Comparison of ENCODE assay signal across 28 mouse cellular contexts in genomic region chr6:7832564-7833175, GRCm38 (mm10). TPM values are rescaled to one million over a fixed set of nuclear protein-coding genes. Genes with fewer than 3 reads are reported as not detected.
DNase-seq lines count a peak whose midpoint lies in the region; ATAC-seq and TF ChIP-seq lines count a peak whose summit lies in the region.
"Had no signal": no experiment of that assay in that cellular context is flagged by ENCODE, and none has a peak within 500 bp of the region (broad histone marks: within the 10 kb centered on the region; RNA-seq: fewer than 3 reads in every experiment).

No protein-coding gene starts in this region.

- ATAC-seq in forebrain, embryonic 14.5 days, result no peak
- ATAC-seq in forebrain, postnatal 0 days, result no peak
- peak; percentile 44; the same call in 1 of the 2 replicates for ATAC-seq in neural tube, embryonic 14.5 days (ENCODE audit: low read depth)
- ATAC-seq in limb, embryonic 11.5 days (ENCODE audit: insufficient number of reproducible peaks, low FRiP score, low TSS enrichment, low read depth), result peak; percentile 60
- ATAC-seq in liver, postnatal 0 days, result no peak
- ATAC-seq: activated CD4-positive, CD25-positive, alpha-beta regulatory T cell, adult 4 months; forebrain, embryonic 16.5 days; hindbrain, postnatal 0 days had no signal

- TF ChIP-seq CTCF in forebrain, postnatal 0 days (IDR thresholded peaks at IDR 0.05; ENCODE audit: low read depth), result no peak
- no peak for TF ChIP-seq CTCF in liver, postnatal 0 days (IDR thresholded peaks at IDR 0.05; ENCODE audit: low read depth)

- DNase-seq in forebrain, embryonic 14.5 days (ENCODE audit: low spot score), result peak; percentile 11
- no peak for DNase-seq in forebrain, postnatal 0 days
- DNase-seq in neural tube, embryonic 10.5 days (ENCODE audit: extremely low spot score, low spot score), result no peak
- peak; percentile 58 for DNase-seq in limb, embryonic 11.5 days (ENCODE audit: low spot score)
- DNase-seq in spleen, postnatal 10 days (ENCODE audit: low spot score in 2 of 2), result no peak
- no peak for DNase-seq in liver, postnatal 0 days
- DNase-seq: adrenal gland, postnatal 10 days; adrenal gland, postnatal 36 days; cerebellum, adult 11 months; cerebellum, adult 2 months; cerebellum, adult 9-11 months; cerebellum, postnatal 25 days; embryo, embryonic 11 days; gastrocnemius, postnatal 25 days; heart, adult 18-20 months; heart, postnatal 10 days; heart, postnatal 4 days had no signal

- H3K9ac ChIP-seq in forebrain, embryonic 14.5 days (ENCODE audit: low read length), result no peak overlapping the region
- H3K9ac ChIP-seq in forebrain, postnatal 0 days, result no peak overlapping the region
- H3K9ac ChIP-seq in neural tube, embryonic 14.5 days (replicated peaks; ENCODE audit: low read depth, low read length), result no peak overlapping the region
- H3K9ac ChIP-seq in limb, embryonic 11.5 days (ENCODE audit: low read length), result no peak overlapping the region
- H3K9ac ChIP-seq in liver, postnatal 0 days (replicated peaks), result no peak overlapping the region
- H3K9ac ChIP-seq: embryonic facial prominence, embryonic 13.5 days; forebrain, embryonic 12.5 days; heart, embryonic 12.5 days; heart, embryonic 15.5 days; hindbrain, embryonic 14.5 days had no signal

- WGBS in forebrain, embryonic 14.5 days, result 25% methylated on average over 6 of the region's 6 CpGs
- 23% methylated on average over 6 of the region's 6 CpGs for WGBS in forebrain, postnatal 0 days
- 37% methylated on average over 6 of the region's 6 CpGs for WGBS in neural tube, embryonic 14.5 days
- 21% methylated on average over 6 of the region's 6 CpGs for WGBS in limb, embryonic 11.5 days
- 76% methylated on average over 6 of the region's 6 CpGs for WGBS in liver, postnatal 0 days (ENCODE audit: insufficient replicate concordance)

- TF ChIP-seq EP300 in liver, postnatal 0 days (IDR thresholded peaks at IDR 0.05; ENCODE audit: low read depth), result no peak

- H3K4me3 ChIP-seq in forebrain, embryonic 14.5 days (ENCODE audit: low read depth, low read length), result no peak overlapping the region
- H3K4me3 ChIP-seq in forebrain, postnatal 0 days (ENCODE audit: low read depth, low read length), result no peak overlapping the region
- no peak overlapping the region for H3K4me3 ChIP-seq in neural tube, embryonic 14.5 days (ENCODE audit: low read depth, low read length)
- H3K4me3 ChIP-seq in limb, embryonic 11.5 days (ENCODE audit: low read depth, low read length), result no peak overlapping the region
- H3K4me3 ChIP-seq in liver, postnatal 0 days (ENCODE audit: low read depth, low read length), result no peak overlapping the region
- H3K4me3 ChIP-seq: embryonic facial prominence, embryonic 10.5 days; embryonic facial prominence, embryonic 13.5 days; erythroblast, embryonic 14.5 days; forebrain, embryonic 12.5 days; heart, embryonic 12.5 days; heart, embryonic 15.5 days had no signal

- no peak overlapping the region for H3K27ac ChIP-seq in forebrain, embryonic 14.5 days (ENCODE audit: low read depth, low read length)
- H3K27ac ChIP-seq in forebrain, postnatal 0 days (ENCODE audit: low read depth, low read length), result no peak overlapping the region
- no peak overlapping the region for H3K27ac ChIP-seq in neural tube, embryonic 14.5 days (ENCODE audit: low read depth, low read length)
- H3K27ac ChIP-seq in limb, embryonic 11.5 days (replicated peaks; ENCODE audit: low read depth, low read length), result no peak overlapping the region
- H3K27ac ChIP-seq in liver, postnatal 0 days (ENCODE audit: low read depth), result no peak overlapping the region
- H3K27ac ChIP-seq: embryonic facial prominence, embryonic 10.5 days; embryonic facial prominence, embryonic 13.5 days; forebrain, embryonic 12.5 days; heart, embryonic 15.5 days; hindbrain, embryonic 14.5 days; hindbrain, postnatal 0 days had no signal

- no peak overlapping the region for H3K4me2 ChIP-seq in forebrain, embryonic 14.5 days (ENCODE audit: low read length)
- H3K4me2 ChIP-seq in forebrain, postnatal 0 days (ENCODE audit: low read depth), result no peak overlapping the region
- no peak overlapping the region for H3K4me2 ChIP-seq in neural tube, embryonic 14.5 days (ENCODE audit: low read depth, low read length)
- H3K4me2 ChIP-seq in limb, embryonic 11.5 days (ENCODE audit: low read depth, severe bottlenecking), result peak overlapping the region; percentile 12; the same call in 1 of the 2 replicates
- H3K4me2 ChIP-seq in liver, postnatal 0 days (ENCODE audit: low read depth, low read length), result no peak overlapping the region
- H3K4me2 ChIP-seq: embryonic facial prominence, embryonic 13.5 days; forebrain, embryonic 12.5 days; heart, embryonic 12.5 days; heart, embryonic 15.5 days; hindbrain, embryonic 14.5 days had no signal

- H3K4me1 ChIP-seq in forebrain, embryonic 14.5 days (ENCODE audit: control insufficient read depth, insufficient read depth, low read length), result no peaks in the 10 kb centered on the region
- no peaks in the 10 kb centered on the region for H3K4me1 ChIP-seq in forebrain, postnatal 0 days (ENCODE audit: insufficient read depth)
- H3K4me1 ChIP-seq in neural tube, embryonic 14.5 days (ENCODE audit: control insufficient read depth, insufficient read depth, low read length), result no peaks in the 10 kb centered on the region
- H3K4me1 ChIP-seq in limb, embryonic 11.5 days (ENCODE audit: control insufficient read depth, insufficient read depth, low read length), result peaks cover 9% of the 10 kb centered on the region; the same call in 1 of the 2 replicates
- H3K4me1 ChIP-seq in liver, postnatal 0 days (ENCODE audit: insufficient read depth), result no peaks in the 10 kb centered on the region
- H3K4me1 ChIP-seq: embryonic facial prominence, embryonic 13.5 days; heart, embryonic 12.5 days; heart, embryonic 15.5 days had no signal

- H3K36me3 ChIP-seq in forebrain, embryonic 14.5 days (ENCODE audit: control insufficient read depth, insufficient read depth, low read length), result no peaks in the 10 kb centered on the region
- no peaks in the 10 kb centered on the region for H3K36me3 ChIP-seq in forebrain, postnatal 0 days (ENCODE audit: insufficient read depth)
- H3K36me3 ChIP-seq in neural tube, embryonic 14.5 days (ENCODE audit: control insufficient read depth, insufficient read depth, low read length), result no peaks in the 10 kb centered on the region
- no peaks in the 10 kb centered on the region for H3K36me3 ChIP-seq in limb, embryonic 11.5 days (ENCODE audit: control insufficient read depth, insufficient read depth, low read length)
- no peaks in the 10 kb centered on the region for H3K36me3 ChIP-seq in liver, postnatal 0 days (replicated peaks; ENCODE audit: insufficient read depth, low read length)
- H3K36me3 ChIP-seq: embryonic facial prominence, embryonic 10.5 days; embryonic facial prominence, embryonic 13.5 days; forebrain, embryonic 12.5 days; heart, embryonic 12.5 days; heart, embryonic 15.5 days had no signal

- no peaks in the 10 kb centered on the region for H3K9me3 ChIP-seq in forebrain, embryonic 14.5 days (replicated peaks; ENCODE audit: control insufficient read depth, low read length)
- no peaks in the 10 kb centered on the region for H3K9me3 ChIP-seq in forebrain, postnatal 0 days (ENCODE audit: low read length)
- H3K9me3 ChIP-seq in neural tube, embryonic 14.5 days (ENCODE audit: control insufficient read depth, low read length), result no peaks in the 10 kb centered on the region
- no peaks in the 10 kb centered on the region for H3K9me3 ChIP-seq in limb, embryonic 11.5 days (ENCODE audit: control insufficient read depth, low read length)
- H3K9me3 ChIP-seq in liver, postnatal 0 days (ENCODE audit: low read length), result no peaks in the 10 kb centered on the region
- H3K9me3 ChIP-seq: embryonic facial prominence, embryonic 10.5 days; embryonic facial prominence, embryonic 13.5 days; forebrain, embryonic 12.5 days; heart, embryonic 15.5 days had no signal

- no peaks in the 10 kb centered on the region for H3K27me3 ChIP-seq in forebrain, embryonic 14.5 days (replicated peaks; ENCODE audit: control insufficient read depth, insufficient read depth, low read length)
- H3K27me3 ChIP-seq in forebrain, postnatal 0 days (ENCODE audit: insufficient read depth, low read length), result no peaks in the 10 kb centered on the region
- H3K27me3 ChIP-seq in neural tube, embryonic 14.5 days (ENCODE audit: control insufficient read depth, insufficient read depth, low read length), result no peaks in the 10 kb centered on the region
- no peaks in the 10 kb centered on the region for H3K27me3 ChIP-seq in limb, embryonic 11.5 days (ENCODE audit: control insufficient read depth, insufficient read depth, low read length)
- no peaks in the 10 kb centered on the region for H3K27me3 ChIP-seq in liver, postnatal 0 days (ENCODE audit: insufficient read depth, low read length)
- H3K27me3 ChIP-seq: embryonic facial prominence, embryonic 13.5 days; forebrain, embryonic 12.5 days; heart, embryonic 12.5 days; heart, embryonic 15.5 days had no signal

RNA-seq across cellular contexts. Expression of gene C1galt1, which starts 12.0 kb away (rescaled TPM):
- polyA plus RNA-seq in forebrain, embryonic 14.5 days (2014; fragmentation: Nextera tagmentation; extraction: Ambion mirVana), result 2.5 and 2.8 TPM in 2 replicates
- total RNA-seq in forebrain, postnatal 0 days (2014; rRNA removed), result 14.2 and 18.2 TPM in 2 replicates
- polyA plus RNA-seq in forebrain, postnatal 0 days (2015; fragmentation: Nextera tagmentation; extraction: Ambion mirVana), result 1.1 and 1.7 TPM in 2 replicates
- polyA plus RNA-seq in neural tube, embryonic 14.5 days (2014; fragmentation: Nextera tagmentation; extraction: Ambion mirVana), result 3.7 and 3.8 TPM in 2 replicates
- polyA plus RNA-seq in limb, embryonic 11.5 days (2014; fragmentation: Nextera tagmentation; extraction: Ambion mirVana), result 6.4 and 8.3 TPM in 2 replicates
- 3.4 and 3.9 TPM in 2 replicates for polyA plus RNA-seq in liver, postnatal 0 days (2015; fragmentation: Nextera tagmentation; extraction: Ambion mirVana)

Comparison
In these comparisons a context has a peak if more than half of its experiments do, and no peak if none do; other contexts are left out.
1. DNase-seq: peak in forebrain, embryonic 14.5 days (single experiment) and limb, embryonic 11.5 days (single experiment); none in forebrain, postnatal 0 days (single experiment), neural tube, embryonic 10.5 days (single experiment), spleen, postnatal 10 days (0 of 2) and liver, postnatal 0 days (single experiment).
2. ATAC-seq: peak in neural tube, embryonic 14.5 days (single experiment) and limb, embryonic 11.5 days (single experiment); none in forebrain, embryonic 14.5 days (single experiment), forebrain, postnatal 0 days (single experiment) and liver, postnatal 0 days (single experiment).